Comparison of ENCODE assay signal across 12 mouse cellular contexts in the genomic region with DNA sequence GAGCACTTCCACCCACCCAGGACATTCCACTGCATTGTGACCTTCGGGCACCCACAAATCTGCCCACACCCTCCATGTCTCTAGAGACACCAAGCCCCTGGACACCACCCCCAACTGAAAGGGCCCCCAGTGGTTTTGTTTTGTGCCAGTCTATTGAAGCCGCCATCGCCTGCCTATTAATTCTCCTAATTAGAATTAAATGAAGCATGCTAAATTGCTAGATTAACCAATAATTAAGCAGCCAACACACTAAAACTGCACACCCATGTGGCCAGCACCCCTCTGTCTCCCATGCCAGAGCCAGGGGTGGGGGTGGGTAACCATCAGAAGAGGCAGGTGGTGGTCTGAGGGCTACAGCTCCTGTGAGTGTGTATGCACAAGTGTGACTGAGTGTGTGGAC.
DNase-seq lines count a peak whose midpoint lies in the region; ATAC-seq and TF ChIP-seq lines count a peak whose summit lies in the region.
"Had no signal": no experiment of that assay in that cellular context is flagged by ENCODE, and none has a peak within 500 bp of the region (broad histone marks: within the 10 kb centered on the region; RNA-seq: fewer than 3 reads in every experiment).

No protein-coding gene starts in this region.

- H3K9ac ChIP-seq in hindbrain, embryonic 14.5 days = no peak overlapping the region
- no peak overlapping the region for H3K9ac ChIP-seq in hindbrain, embryonic 16.5 days (ENCODE audit: low read depth, low read length)
- no peak overlapping the region for H3K9ac ChIP-seq in forebrain, embryonic 15.5 days (replicated peaks)
- no peak overlapping the region for H3K9ac ChIP-seq in kidney, embryonic 16.5 days (replicated peaks; ENCODE audit: low read length)
- H3K9ac ChIP-seq: limb, embryonic 13.5 days; liver, embryonic 12.5 days; stomach, embryonic 15.5 days had no signal

- 54% methylated on average over 3 of the region's 3 CpGs for WGBS in hindbrain, embryonic 14.5 days
- WGBS in hindbrain, embryonic 16.5 days = 44% methylated on average over 3 of the region's 3 CpGs
- WGBS in forebrain, embryonic 15.5 days = 11% methylated on average over 3 of the region's 3 CpGs
- WGBS in kidney, embryonic 16.5 days = 66% methylated on average over 3 of the region's 3 CpGs

- peaks cover 44% of the 10 kb centered on the region for H3K27me3 ChIP-seq in hindbrain, embryonic 14.5 days (ENCODE audit: control insufficient read depth, insufficient read depth, low read length)
- peaks cover 12% of the 10 kb centered on the region for H3K27me3 ChIP-seq in hindbrain, embryonic 16.5 days (replicated peaks; ENCODE audit: control insufficient read depth, insufficient read depth, low read length)
- H3K27me3 ChIP-seq in forebrain, embryonic 15.5 days = peaks cover 82% of the 10 kb centered on the region
- peaks cover 51% of the 10 kb centered on the region for H3K27me3 ChIP-seq in kidney, embryonic 16.5 days (ENCODE audit: insufficient read depth, low read length)

- TF ChIP-seq POLR2A in brain, embryonic 14.5 days (IDR thresholded peaks at IDR 0.05; ENCODE audit: borderline replicate concordance, extremely low read depth, insufficient read depth, insufficient read length, poor library complexity, severe bottlenecking) = no peak

- peak; percentile 3; the same call in 1 of the 2 replicates for ATAC-seq in hindbrain, embryonic 14.5 days (ENCODE audit: low FRiP score)
- no peak for ATAC-seq in hindbrain, embryonic 16.5 days
- ATAC-seq in forebrain, embryonic 15.5 days (replicated peaks) = peak; percentile 38
- ATAC-seq in kidney, embryonic 16.5 days (ENCODE audit: low FRiP score, low TSS enrichment) = no peak

- no peak for DNase-seq in hindbrain, embryonic 14.5 days (ENCODE audit: low spot score)
- peak; percentile 86 for DNase-seq in brain, embryonic 14.5 days (ENCODE audit: low read depth)
- peak; percentile 69 for DNase-seq in retina, postnatal 1 day
- DNase-seq in c-Kit-positive CD71-positive TER-119-positive erythroid progenitor cells, embryonic 14.5 days (ENCODE audit: low spot score) = no peak

- no peak for TF ChIP-seq CTCF in brain, embryonic 14.5 days (IDR thresholded peaks at IDR 0.05; ENCODE audit: borderline replicate concordance, extremely low read depth, insufficient read depth, insufficient read length)

- H3K4me2 ChIP-seq in hindbrain, embryonic 14.5 days (replicated peaks) = no peak overlapping the region
- H3K4me2 ChIP-seq in hindbrain, embryonic 16.5 days (ENCODE audit: low read length) = no peak overlapping the region
- 0 out of 2 replicates have a peak overlapping the region, but pooled peaks have one; percentile 3 for H3K4me2 ChIP-seq in forebrain, embryonic 15.5 days (replicated peaks)
- no peak overlapping the region for H3K4me2 ChIP-seq in kidney, embryonic 16.5 days (replicated peaks; ENCODE audit: low read depth, low read length)
- H3K4me2 ChIP-seq: limb, embryonic 13.5 days; liver, embryonic 12.5 days; stomach, embryonic 15.5 days had no signal

- no peaks in the 10 kb centered on the region for H3K9me3 ChIP-seq in hindbrain, embryonic 14.5 days (ENCODE audit: control insufficient read depth, low read length)
- H3K9me3 ChIP-seq in hindbrain, embryonic 16.5 days (ENCODE audit: control insufficient read depth, low read length) = no peaks in the 10 kb centered on the region
- no peaks in the 10 kb centered on the region for H3K9me3 ChIP-seq in forebrain, embryonic 15.5 days
- H3K9me3 ChIP-seq in kidney, embryonic 16.5 days (ENCODE audit: low read length) = no peaks in the 10 kb centered on the region
- H3K9me3 ChIP-seq: limb, embryonic 13.5 days; liver, embryonic 12.5 days; midbrain, embryonic 10.5 days; stomach, embryonic 15.5 days had no signal

- H3K27ac ChIP-seq in hindbrain, embryonic 14.5 days = no peak overlapping the region
- H3K27ac ChIP-seq in hindbrain, embryonic 16.5 days (ENCODE audit: low read depth, low read length) = no peak overlapping the region
- peak overlapping the region; percentile 49 for H3K27ac ChIP-seq in forebrain, embryonic 15.5 days (replicated peaks)
- no peak overlapping the region for H3K27ac ChIP-seq in kidney, embryonic 16.5 days (ENCODE audit: low read length)
- H3K27ac ChIP-seq: layer of hippocampus, adult 2 months; limb, embryonic 13.5 days; liver, embryonic 12.5 days; midbrain, embryonic 10.5 days; stomach, embryonic 15.5 days had no signal

- H3K4me3 ChIP-seq in hindbrain, embryonic 14.5 days (replicated peaks; ENCODE audit: low read length) = no peak overlapping the region
- no peak overlapping the region for H3K4me3 ChIP-seq in hindbrain, embryonic 16.5 days (ENCODE audit: low read length)
- H3K4me3 ChIP-seq in forebrain, embryonic 15.5 days = no peak overlapping the region
- no peak overlapping the region for H3K4me3 ChIP-seq in kidney, embryonic 16.5 days (ENCODE audit: low read length)
- H3K4me3 ChIP-seq: layer of hippocampus, adult 2 months; limb, embryonic 13.5 days; liver, embryonic 12.5 days; midbrain, embryonic 10.5 days; stomach, embryonic 15.5 days had no signal

- peaks cover 21% of the 10 kb centered on the region for H3K4me1 ChIP-seq in hindbrain, embryonic 14.5 days (replicated peaks; ENCODE audit: control insufficient read depth, insufficient read depth, low read length)
- H3K4me1 ChIP-seq in hindbrain, embryonic 16.5 days (ENCODE audit: control insufficient read depth, insufficient read depth, low read depth, low read length) = peaks cover 5% of the 10 kb centered on the region
- peaks cover 35% of the 10 kb centered on the region for H3K4me1 ChIP-seq in forebrain, embryonic 15.5 days
- no peaks in the 10 kb centered on the region for H3K4me1 ChIP-seq in kidney, embryonic 16.5 days (ENCODE audit: insufficient read depth, low read length)
- H3K4me1 ChIP-seq: limb, embryonic 13.5 days; liver, embryonic 12.5 days; stomach, embryonic 15.5 days had no signal

- no peaks in the 10 kb centered on the region for H3K36me3 ChIP-seq in hindbrain, embryonic 14.5 days (replicated peaks; ENCODE audit: control insufficient read depth, insufficient read depth)
- H3K36me3 ChIP-seq in hindbrain, embryonic 16.5 days (ENCODE audit: control insufficient read depth, insufficient read depth, low read length) = no peaks in the 10 kb centered on the region
- H3K36me3 ChIP-seq in forebrain, embryonic 15.5 days = no peaks in the 10 kb centered on the region
- no peaks in the 10 kb centered on the region for H3K36me3 ChIP-seq in kidney, embryonic 16.5 days (ENCODE audit: insufficient read depth, low read length)
- H3K36me3 ChIP-seq: limb, embryonic 13.5 days; liver, embryonic 12.5 days; midbrain, embryonic 10.5 days; stomach, embryonic 15.5 days had no signal

Comparison
In these comparisons a context has a peak if more than half of its experiments do, and no peak if none do; other contexts are left out.
1. ATAC-seq: peak in hindbrain, embryonic 14.5 days (single experiment) and forebrain, embryonic 15.5 days (single experiment); none in hindbrain, embryonic 16.5 days (single experiment) and kidney, embryonic 16.5 days (single experiment).
2. DNase-seq: peak in brain, embryonic 14.5 days (single experiment) and retina, postnatal 1 day (single experiment); none in hindbrain, embryonic 14.5 days (single experiment) and c-Kit-positive CD71-positive TER-119-positive erythroid progenitor cells, embryonic 14.5 days (single experiment).